In the genomic region with DNA sequence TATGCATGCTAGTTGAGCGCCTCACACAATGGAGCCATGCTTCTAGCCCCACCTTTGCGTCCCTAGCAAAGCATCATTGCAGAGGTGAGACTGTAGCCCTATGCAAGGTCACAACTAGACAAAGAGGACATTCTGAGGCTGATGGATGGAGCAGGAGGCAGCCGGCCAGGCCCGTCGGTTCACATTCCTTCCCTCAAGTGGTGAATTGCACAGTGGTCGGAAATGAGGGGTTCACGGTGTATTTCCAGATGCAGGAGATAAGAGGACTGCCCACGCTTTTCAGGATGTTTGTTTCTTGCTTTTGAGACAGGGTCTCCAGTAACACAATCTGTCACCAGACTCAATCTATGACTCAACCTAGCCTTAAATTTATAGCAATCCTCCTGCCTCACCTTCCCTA, we compare ENCODE assay signal across 39 mouse cellular contexts. TPM values are rescaled to one million over a fixed set of nuclear protein-coding genes. Genes with fewer than 3 reads are reported as not detected.
DNase-seq lines count a peak whose midpoint lies in the region; ATAC-seq and TF ChIP-seq lines count a peak whose summit lies in the region.
"Had no signal": no experiment of that assay in that cellular context is flagged by ENCODE, and none has a peak within 500 bp of the region (broad histone marks: within the 10 kb centered on the region; RNA-seq: fewer than 3 reads in every experiment).

No protein-coding gene starts in this region.

- H3K9me3 ChIP-seq in lung, embryonic 16.5 days (ENCODE audit: control insufficient read depth, low read length) = no peaks in the 10 kb centered on the region
- H3K9me3 ChIP-seq in ES-E14 (ENCODE audit: control insufficient read depth, insufficient read depth, low read depth, low read length) = no peaks in the 10 kb centered on the region
- no peaks in the 10 kb centered on the region for H3K9me3 ChIP-seq in embryonic facial prominence, embryonic 10.5 days
- H3K9me3 ChIP-seq: embryonic facial prominence, embryonic 13.5 days; forebrain, embryonic 10.5 days; forebrain, embryonic 15.5 days; G1E; heart, embryonic 13.5 days; liver, embryonic 12.5 days; megakaryocyte, embryonic 14.5 days; midbrain, embryonic 12.5 days; neural tube, embryonic 12.5 days had no signal

- ATAC-seq in lung, embryonic 16.5 days (ENCODE audit: low read depth) = peak; percentile 21; the same call in 1 of the 2 replicates
- ATAC-seq: activated CD4-positive, CD25-positive, alpha-beta regulatory T cell, adult 4 months; CD4-positive, CD25-positive, alpha-beta regulatory T cell, adult 4 months; forebrain, embryonic 15.5 days; intestine, postnatal 0 days; liver, embryonic 12.5 days; liver, postnatal 0 days had no signal

- 38% methylated on average over 8 of the region's 8 CpGs for WGBS in lung, embryonic 16.5 days
- WGBS in embryonic facial prominence, embryonic 10.5 days = 64% methylated on average over 8 of the region's 8 CpGs

- no peak overlapping the region for H3K9ac ChIP-seq in lung, embryonic 16.5 days (ENCODE audit: low read length)
- no peak overlapping the region for H3K9ac ChIP-seq in ES-E14 (ENCODE audit: insufficient read depth, low read depth, low read length, poor library complexity, severe bottlenecking)
- H3K9ac ChIP-seq: embryonic facial prominence, embryonic 13.5 days; forebrain, embryonic 15.5 days; heart, embryonic 13.5 days; hindbrain, embryonic 14.5 days; liver, embryonic 12.5 days; liver, postnatal 0 days; midbrain, embryonic 12.5 days; neural tube, embryonic 12.5 days had no signal

- in situ Hi-C loops in ES-E14 (cut with MboI; ENCODE audit: low sequenced_read_pairs in 2 of 2, unreplicated experiment in 2 of 2) = no loop called here

- peak overlapping the region; percentile 26 for H3K27ac ChIP-seq in lung, embryonic 16.5 days (ENCODE audit: low read length)
- H3K27ac ChIP-seq in ES-E14 (ENCODE audit: insufficient read depth, low read depth, low read length, poor library complexity, severe bottlenecking) = peak overlapping the region; percentile 72
- 0 out of 2 replicates have a peak overlapping the region, but pooled peaks have one; percentile 30 for H3K27ac ChIP-seq in embryonic facial prominence, embryonic 10.5 days (replicated peaks)
- H3K27ac ChIP-seq: embryonic facial prominence, embryonic 13.5 days; forebrain, embryonic 10.5 days; forebrain, embryonic 15.5 days; gastrocnemius, adult 2 months; heart, embryonic 13.5 days; hindbrain, embryonic 14.5 days; liver, embryonic 12.5 days; midbrain, embryonic 12.5 days; neural tube, embryonic 12.5 days had no signal

- H3K4me1 ChIP-seq in lung, embryonic 16.5 days (replicated peaks; ENCODE audit: control insufficient read depth, insufficient read depth, low read length) = peaks cover 16% of the 10 kb centered on the region
- peaks cover 18 to 24% of the 10 kb centered on the region in 2 experiments for H3K4me1 ChIP-seq in ES-E14 (ENCODE audit: control insufficient read depth in 2 of 2, insufficient read depth in 2 of 2, low read length in 2 of 2, poor library complexity in 1 of 2)
- peaks cover 22% of the 10 kb centered on the region for H3K4me1 ChIP-seq in embryonic facial prominence, embryonic 10.5 days
- H3K4me1 ChIP-seq: neural tube, embryonic 12.5 days had no signal

- DNase-seq in lung, postnatal 10 days = no peak
- DNase-seq in ES-E14 (ENCODE audit: low read depth, low spot score) = no peak
- peak; percentile 51 for DNase-seq in embryonic facial prominence, embryonic 10.5 days (ENCODE audit: low spot score)
- DNase-seq in layer of hippocampus, postnatal 14 days (ENCODE audit: low spot score in 2 of 2) = no peak
- DNase-seq in adrenal gland, postnatal 25 days = no peak
- DNase-seq in urinary bladder, postnatal 10 days (ENCODE audit: low spot score) = no peak
- DNase-seq: adrenal gland, adult 2 months; cerebellum, adult 2 months; cerebellum, postnatal 14 days; gastrocnemius, adult 2 months; heart, postnatal 10 days; kidney, postnatal 25 days; liver, postnatal 0 days; right cerebral cortex, adult 18-20 months; spleen, adult 18-20 months; thymus, adult 2 months; thymus, postnatal 36 days had no signal

- H3K4me3 ChIP-seq in lung, embryonic 16.5 days (ENCODE audit: low read length) = no peak overlapping the region
- H3K4me3 ChIP-seq in ES-E14 (ENCODE audit: insufficient read depth in 1 of 2, low read depth in 1 of 2, low read length in 2 of 2, poor library complexity in 1 of 2, severe bottlenecking in 1 of 2) = no peak overlapping the region
- no peak overlapping the region for H3K4me3 ChIP-seq in embryonic facial prominence, embryonic 10.5 days
- H3K4me3 ChIP-seq: embryonic facial prominence, embryonic 13.5 days; forebrain, embryonic 10.5 days; forebrain, embryonic 15.5 days; gastrocnemius, adult 2 months; heart, embryonic 13.5 days; liver, embryonic 12.5 days; megakaryocyte, embryonic 14.5 days; midbrain, embryonic 12.5 days; myocyte; neural tube, embryonic 12.5 days had no signal

- H3K36me3 ChIP-seq in lung, embryonic 16.5 days (ENCODE audit: control insufficient read depth, insufficient read depth, low read length) = no peaks in the 10 kb centered on the region
- H3K36me3 ChIP-seq in ES-E14 (ENCODE audit: control insufficient read depth, insufficient read depth, low read length, poor library complexity, severe bottlenecking) = no peaks in the 10 kb centered on the region
- no peaks in the 10 kb centered on the region for H3K36me3 ChIP-seq in embryonic facial prominence, embryonic 10.5 days (replicated peaks)
- H3K36me3 ChIP-seq: embryonic facial prominence, embryonic 13.5 days; forebrain, embryonic 10.5 days; forebrain, embryonic 15.5 days; G1E; heart, embryonic 13.5 days; liver, embryonic 12.5 days; midbrain, embryonic 12.5 days; neural tube, embryonic 12.5 days had no signal

- no peak overlapping the region for H3K4me2 ChIP-seq in lung, embryonic 16.5 days (ENCODE audit: low read depth, low read length)
- H3K4me2 ChIP-seq: embryonic facial prominence, embryonic 13.5 days; forebrain, embryonic 15.5 days; heart, embryonic 13.5 days; hindbrain, embryonic 14.5 days; liver, embryonic 12.5 days; midbrain, embryonic 12.5 days; neural tube, embryonic 12.5 days had no signal

- H3K27me3 ChIP-seq in lung, embryonic 16.5 days (ENCODE audit: control insufficient read depth, insufficient read depth, low read depth, low read length) = no peaks in the 10 kb centered on the region
- peaks cover 18% of the 10 kb centered on the region for H3K27me3 ChIP-seq in embryonic facial prominence, embryonic 10.5 days (replicated peaks; ENCODE audit: low read depth, poor library complexity, severe bottlenecking)
- H3K27me3 ChIP-seq: forebrain, embryonic 15.5 days had no signal

TF ChIP-seq in ES-E14, 5 proteins besides CTCF, POLR2A, EP300 and RAD21:
- TF ChIP-seq CHD2 (IDR thresholded peaks at IDR 0.05; ENCODE audit: low read depth, low read length) (0 out of 2 replicates have a peak, but pooled peaks have one; percentile 60), HCFC1 (IDR thresholded peaks at IDR 0.05; ENCODE audit: borderline replicate concordance, insufficient read depth, low read length) (no peak), ZNF384 (IDR thresholded peaks at IDR 0.05; ENCODE audit: low read depth, low read length) (peak; percentile 69)
TF ChIP-seq in ES-E14: peak in this region for 2.

RNA-seq across cellular contexts. Expression of gene Cldn3, which starts 15.3 kb away (rescaled TPM):
- 328 and 355 TPM in 2 replicates for polyA plus RNA-seq in lung, embryonic 16.5 days (2015; fragmentation: Nextera tagmentation; extraction: Ambion mirVana)
- 8.4 and 24.1 TPM in 2 replicates for total RNA-seq in ES-E14 (2012; rRNA removed)
- polyA plus RNA-seq in embryonic facial prominence, embryonic 10.5 days (2016; fragmentation: Nextera tagmentation; extraction: Ambion mirVana) = 18.2 and 18.8 TPM in 2 replicates
- total RNA-seq in layer of hippocampus, postnatal 14 days (2021) = 1 to 10 TPM; 2.0 to 2.7 TPM
- total RNA-seq in adrenal gland, postnatal 25 days (2021) = 1.0 and 2.2 TPM in 2 replicates
- total RNA-seq: G1E; gastrocnemius, adult 2 months; hematopoietic stem cell, adult 5-6 weeks had no signal
- polyA plus RNA-seq: activated CD4-positive, CD25-positive, alpha-beta regulatory T cell, adult 4 months; CD4-positive, CD25-positive, alpha-beta regulatory T cell, adult 4 months; myocyte had no signal

RNA-seq across cellular contexts. Expression of gene Cldn4, which starts 23.9 kb away (rescaled TPM):
- 33.0 and 33.1 TPM in 2 replicates for polyA plus RNA-seq in lung, embryonic 16.5 days (2015; fragmentation: Nextera tagmentation; extraction: Ambion mirVana)
- total RNA-seq in ES-E14 (2012; rRNA removed) = 150 and 350 TPM in 2 replicates
- 16.7 and 17.5 TPM in 2 replicates for polyA plus RNA-seq in embryonic facial prominence, embryonic 10.5 days (2016; fragmentation: Nextera tagmentation; extraction: Ambion mirVana)
- not detected for total RNA-seq in layer of hippocampus, postnatal 14 days (2021)
- total RNA-seq in adrenal gland, postnatal 25 days (2021) = not detected in 2 replicates
- total RNA-seq: adrenal gland, adult 2 months; gastrocnemius, adult 2 months; heart, adult 8-10 months; hematopoietic stem cell, adult 5-6 weeks; layer of hippocampus, adult 18-20 months; layer of hippocampus, postnatal 25 days; left cerebral cortex, adult 8-10 months; left cerebral cortex, postnatal 36 days had no signal
- polyA plus RNA-seq: activated CD4-positive, CD25-positive, alpha-beta regulatory T cell, adult 4 months; adrenal gland, adult 2 months; forebrain, embryonic 15.5 days; G1E; hindbrain, embryonic 14.5 days; midbrain, postnatal 0 days; myocyte had no signal

RNA-seq across cellular contexts. Expression of gene Abhd11, which starts 38.3 kb away (rescaled TPM):
- polyA plus RNA-seq in lung, embryonic 16.5 days (2015; fragmentation: Nextera tagmentation; extraction: Ambion mirVana) = 73.3 and 73.4 TPM in 2 replicates
- total RNA-seq in ES-E14 (2012; rRNA removed) = 64.8 and 105 TPM in 2 replicates
- polyA plus RNA-seq in embryonic facial prominence, embryonic 10.5 days (2016; fragmentation: Nextera tagmentation; extraction: Ambion mirVana) = 39.6 and 41.7 TPM in 2 replicates
- total RNA-seq in layer of hippocampus, postnatal 14 days (2021) = 10 to 100 TPM; 39.3 to 40.4 TPM
- total RNA-seq in adrenal gland, postnatal 25 days (2021) = 54.5 and 61.8 TPM in 2 replicates

RNA-seq across cellular contexts. Expression of gene Mettl27, which starts 38.5 kb away (rescaled TPM):
- 30.6 and 33.5 TPM in 2 replicates for polyA plus RNA-seq in lung, embryonic 16.5 days (2015; fragmentation: Nextera tagmentation; extraction: Ambion mirVana)
- total RNA-seq in ES-E14 (2012; rRNA removed) = 15.6 and 17.3 TPM in 2 replicates
- 14.8 and 17.0 TPM in 2 replicates for polyA plus RNA-seq in embryonic facial prominence, embryonic 10.5 days (2016; fragmentation: Nextera tagmentation; extraction: Ambion mirVana)
- 10 to 100 TPM; 14.6 to 16.5 TPM for total RNA-seq in layer of hippocampus, postnatal 14 days (2021)
- 24.9 and 39.9 TPM in 2 replicates for total RNA-seq in adrenal gland, postnatal 25 days (2021)

RNA-seq across cellular contexts. Expression of gene Stx1a, which starts 52.6 kb away (rescaled TPM):
- polyA plus RNA-seq in lung, embryonic 16.5 days (2015; fragmentation: Nextera tagmentation; extraction: Ambion mirVana) = 11.8 and 12.4 TPM in 2 replicates
- 9.5 and 14.6 TPM in 2 replicates for total RNA-seq in ES-E14 (2012; rRNA removed)
- 13.5 and 13.8 TPM in 2 replicates for polyA plus RNA-seq in embryonic facial prominence, embryonic 10.5 days (2016; fragmentation: Nextera tagmentation; extraction: Ambion mirVana)
- 100 to 1,000 TPM; 157 to 160 TPM for total RNA-seq in layer of hippocampus, postnatal 14 days (2021)
- 10.4 and 11.1 TPM in 2 replicates for total RNA-seq in adrenal gland, postnatal 25 days (2021)
- total RNA-seq: hematopoietic stem cell, adult 5-6 weeks had no signal

Comparison
In these comparisons a context has a peak if more than half of its experiments do, and no peak if none do; other contexts are left out.
1. RNA of gene Cldn4, which starts 23.9 kb away (total RNA-seq): 150 to 350 TPM in ES-E14; not detected in adrenal gland, postnatal 25 days and not detected in layer of hippocampus, postnatal 14 days; every median in the first group is over 100 times any median in the second.
2. Peak in every context shown above with its lines, with median percentiles within 50 percentile points of each other: H3K27ac ChIP-seq.